Mouse (Mus musculus) kidney, embryonic 16.5 days (tissue): ENCODE measurements around the gene 1110065P20Rik. TPM values are rescaled to one million over a fixed set of nuclear protein-coding genes. Genes with fewer than 3 reads are reported as not detected.

ENCODE experiments used
- ATAC-seq: fragments of 200-750 bp; cut with Nextera tagmentation; 2 replicates; pipeline ENCODE4 v1.8.0; 2017; ENCODE audit warnings: moderate TSS enrichment; ENCODE audit not compliant: low FRiP score, low TSS enrichment
- H3K27ac ChIP-seq: fragments of 300-500 bp; sonication (generic); 2 replicates; pipeline ENCODE4 v1.5.1; 2014; ENCODE audit warnings: low read length
- H3K27me3 ChIP-seq: fragments of 300-500 bp; sonication (generic); 2 replicates; pipeline ENCODE4 v1.6.1; 2014; ENCODE audit warnings: low read length, control low read depth, mixed read lengths; ENCODE audit not compliant: insufficient read depth
- H3K36me3 ChIP-seq: fragments of 300-500 bp; sonication (generic); 2 replicates; pipeline ENCODE4 v1.6.1; 2014; ENCODE audit warnings: low read length, control low read depth, mixed read lengths; ENCODE audit not compliant: insufficient read depth
- H3K4me1 ChIP-seq: fragments of 300-500 bp; sonication (generic); 2 replicates; pipeline ENCODE4 v1.6.1; 2014; ENCODE audit warnings: low read length, control low read depth, mixed read lengths; ENCODE audit not compliant: insufficient read depth
- H3K4me2 ChIP-seq: fragments of 300-500 bp; sonication (generic); replicated peaks from 2 replicates; pipeline ENCODE4 v1.6.1; 2014; ENCODE audit warnings: low read depth, low read length
- H3K4me3 ChIP-seq: fragments of 300-500 bp; sonication (generic); 2 replicates; pipeline ENCODE4 v1.5.1; 2014; ENCODE audit warnings: mild to moderate bottlenecking, low read length
- H3K9ac ChIP-seq: fragments of 300-500 bp; sonication (generic); replicated peaks from 2 replicates; pipeline ENCODE4 v1.6.1; 2014; ENCODE audit warnings: low read length
- H3K9me3 ChIP-seq: fragments of 300-500 bp; sonication (generic); 2 replicates; pipeline ENCODE4 v1.6.1; 2016; ENCODE audit warnings: low read length, control low read depth
- WGBS: fragments of 180-500 bp; shearing (Covaris S2); extraction: QIAGEN DNeasy Blood & Tissue Kit; methylation state at CpG from one replicate; pipeline ENCODE4 v1.1.7; 2014; 5-methylcytosine and 5-hydroxymethylcytosine counted together
- polyA plus RNA-seq: library from polyadenylated mRNA; unstranded; fragments of >200 nt; fragmentation: Nextera tagmentation; extraction: Ambion mirVana; gene quantifications from 2 replicates; pipeline ENCODE4 v1.2.1, GENCODE M21; 2015

1110065P20Rik gene
- polyA plus RNA-seq: 41.6 and 43.8 TPM in 2 replicates

GRCm38 (mm10) chr4:124850933-124851658, at the start of gene 1110065P20Rik:
1110065P20Rik (minus strand) TSS chr4:124851196.
- Histone ChIP-seq H3K27ac (peak within 1 kb of the TSS; percentile 82), H3K36me3 (peaks cover 24% of the 10 kb centered on the region; the same call in 1 of the 2 replicates), H3K4me2 (peak within 1 kb of the TSS; percentile 95), H3K27me3 (no peaks in the 10 kb centered on the region), H3K9me3 (no peaks in the 10 kb centered on the region), H3K9ac (peak within 1 kb of the TSS; percentile 90), H3K4me1 (peaks cover 22% of the 10 kb centered on the region), H3K4me3 (peak within 1 kb of the TSS; percentile 96)
- WGBS: under 1% methylated on average over 59 of the region's 75 CpGs
- ATAC-seq: peak; percentile 73

DNA sequence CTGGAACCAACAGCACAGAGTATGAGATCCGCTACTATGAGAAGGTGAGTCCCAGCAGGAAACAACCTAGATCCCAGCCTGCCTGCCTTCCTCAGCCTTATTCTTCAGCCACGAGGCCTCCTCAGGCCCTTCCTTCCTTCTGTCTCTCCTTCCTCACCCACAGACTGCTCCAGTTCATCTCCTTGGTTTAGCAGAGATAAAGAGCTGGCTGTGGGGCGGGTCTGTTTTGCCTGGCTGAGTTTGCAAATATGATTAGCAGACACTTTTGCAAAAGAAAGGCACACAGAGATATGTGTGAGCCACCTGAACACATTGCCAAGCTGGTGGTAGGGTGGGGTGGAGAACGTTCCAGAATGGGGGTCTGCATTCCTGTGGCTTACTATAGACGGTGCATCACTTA, 48.9 kb upstream of the 1110065P20Rik start:
- Histone ChIP-seq H3K27ac (no peak overlapping the region), H3K9ac (no peak overlapping the region), H3K4me1 (0 out of 2 replicates have a peak, but pooled peaks cover under 1% of the 10 kb centered on the region), H3K9me3 (no peaks in the 10 kb centered on the region), H3K4me2 (no peak overlapping the region), H3K4me3 (no peak overlapping the region), H3K27me3 (peaks cover 40% of the 10 kb centered on the region), H3K36me3 (no peaks in the 10 kb centered on the region)
- WGBS: 65% methylated on average over 5 of the region's 5 CpGs
- ATAC-seq: no peak

DNA sequence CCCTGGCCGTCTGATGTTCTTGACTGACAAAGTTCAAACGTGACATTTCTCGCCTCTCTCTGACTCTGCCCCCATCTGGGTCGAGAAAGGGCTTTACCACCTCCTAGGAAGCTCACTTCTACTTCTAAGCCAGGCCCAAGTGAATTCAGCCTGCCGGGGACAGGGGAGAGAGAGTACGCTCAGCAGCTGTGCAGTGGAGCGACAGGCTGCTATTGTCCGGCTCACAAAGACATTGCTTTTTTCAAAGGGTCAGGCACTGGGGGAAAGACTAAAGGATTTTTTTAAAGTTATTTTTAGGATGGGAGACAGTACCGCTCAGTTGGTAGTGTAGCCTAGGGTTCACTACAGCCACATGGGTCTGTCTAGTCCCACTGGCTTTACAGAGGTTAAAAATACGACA, 47.4 kb upstream of the 1110065P20Rik start:
- Histone ChIP-seq H3K36me3 (no peaks in the 10 kb centered on the region), H3K9ac (no peak overlapping the region), H3K4me2 (no peak overlapping the region), H3K4me3 (no peak overlapping the region), H3K27ac (no peak overlapping the region), H3K4me1 (0 out of 2 replicates have a peak, but pooled peaks cover 6% of the 10 kb centered on the region), H3K9me3 (no peaks in the 10 kb centered on the region), H3K27me3 (peaks cover 55% of the 10 kb centered on the region)
- no peak for ATAC-seq
- WGBS: 54% methylated on average over 10 of the region's 10 CpGs

GRCm38 (mm10) chr4:124894508-124895428, 43.8 kb upstream of the 1110065P20Rik start:
- Histone ChIP-seq H3K4me2 (peak overlapping the region; percentile 67), H3K27me3 (peaks cover 73% of the 10 kb centered on the region), H3K36me3 (no peaks in the 10 kb centered on the region)

DNA sequence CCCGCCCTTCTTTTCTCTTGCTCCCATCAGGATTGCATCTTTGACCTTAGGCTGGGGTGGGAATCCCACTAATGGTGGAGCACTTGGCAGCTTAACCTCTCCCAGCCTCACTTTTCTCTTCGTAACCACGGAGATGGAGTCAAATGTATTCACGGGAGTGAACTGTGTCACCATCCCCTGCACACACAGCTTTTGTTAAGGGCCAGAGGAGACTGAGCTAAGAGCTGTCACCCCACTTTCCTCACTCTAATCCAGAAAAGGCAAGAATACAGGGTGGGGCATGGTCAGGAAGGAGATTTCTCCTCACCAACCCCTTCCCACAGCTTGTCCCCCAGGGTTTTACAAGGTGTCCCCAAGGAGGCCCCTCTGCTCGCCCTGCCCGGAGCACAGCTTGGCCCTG, 42.8 kb upstream of the 1110065P20Rik start:
- H3K27ac ChIP-seq: no peak overlapping the region

More at GRCm38 (mm10) chr4:124894508-124895428, 43.8 kb upstream of the 1110065P20Rik start:
- 1% methylated on average over 81 of the region's 83 CpGs for WGBS
- H3K4me1 ChIP-seq: 0 out of 2 replicates have a peak, but pooled peaks cover 6% of the 10 kb centered on the region
- peak overlapping the region; percentile 49 for H3K4me3 ChIP-seq
- ATAC-seq: peak; percentile 39; the same call in 1 of the 2 replicates
- H3K9me3 ChIP-seq: no peaks in the 10 kb centered on the region
- H3K9ac ChIP-seq: no peak overlapping the region; the same call in 1 of the 2 replicates
- no peak overlapping the region for H3K27ac ChIP-seq

GRCm38 (mm10) chr4:124890831-124891230, 39.8 kb upstream of the 1110065P20Rik start:
- Histone ChIP-seq H3K4me2 (no peak overlapping the region), H3K9me3 (no peaks in the 10 kb centered on the region), H3K36me3 (no peaks in the 10 kb centered on the region), H3K4me3 (no peak overlapping the region), H3K4me1 (0 out of 2 replicates have a peak, but pooled peaks cover 6% of the 10 kb centered on the region), H3K27ac (no peak overlapping the region), H3K9ac (no peak overlapping the region), H3K27me3 (peaks cover 62% of the 10 kb centered on the region)
- no peak for ATAC-seq
- 63% methylated on average over 5 of the region's 5 CpGs for WGBS

More for the DNA sequence above, 42.8 kb upstream of the 1110065P20Rik start:
- H3K9ac ChIP-seq: no peak overlapping the region
- no peak overlapping the region for H3K4me2 ChIP-seq
- H3K36me3 ChIP-seq: no peaks in the 10 kb centered on the region
- no peak overlapping the region for H3K4me3 ChIP-seq
- peaks cover 64% of the 10 kb centered on the region for H3K27me3 ChIP-seq
- 0 out of 2 replicates have a peak, but pooled peaks cover 6% of the 10 kb centered on the region for H3K4me1 ChIP-seq
- H3K9me3 ChIP-seq: no peaks in the 10 kb centered on the region
- no peak for ATAC-seq
- 29% methylated on average over 6 of the region's 6 CpGs for WGBS

DNA sequence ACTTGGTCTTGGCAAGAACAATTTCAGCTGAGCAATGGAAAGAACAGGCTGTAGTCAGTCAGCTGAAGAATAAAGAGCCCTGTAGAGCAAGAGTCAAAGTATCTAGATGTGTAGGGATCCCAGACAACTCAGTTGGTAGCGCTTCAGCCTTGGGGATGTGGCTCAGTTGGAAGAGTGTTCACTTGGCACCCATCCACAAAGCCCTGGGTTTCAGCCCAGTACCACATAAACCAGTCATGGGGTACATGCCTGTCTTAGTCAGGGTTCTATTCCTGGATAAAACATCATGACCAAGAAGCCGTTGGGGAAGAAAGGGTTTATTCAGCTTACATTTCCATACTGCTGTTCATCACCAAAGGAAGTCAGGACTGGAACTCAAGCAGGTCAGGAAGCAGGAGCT, 38.9 kb upstream of the 1110065P20Rik start:
- no peak overlapping the region for H3K27ac ChIP-seq
- no peaks in the 10 kb centered on the region for H3K36me3 ChIP-seq
- no peak overlapping the region for H3K4me3 ChIP-seq
- H3K4me2 ChIP-seq: no peak overlapping the region
- WGBS: 82% methylated on average over 2 of the region's 2 CpGs
- no peak overlapping the region for H3K9ac ChIP-seq
- no peak for ATAC-seq
- no peaks in the 10 kb centered on the region for H3K9me3 ChIP-seq
- H3K27me3 ChIP-seq: peaks cover 60% of the 10 kb centered on the region
- H3K4me1 ChIP-seq: 0 out of 2 replicates have a peak, but pooled peaks cover 6% of the 10 kb centered on the region

- Histone ChIP-seq H3K9ac (no peak overlapping the region), H3K27me3 (peaks cover 57% of the 10 kb centered on the region), H3K4me3 (no peak overlapping the region), H3K9me3 (no peaks in the 10 kb centered on the region), H3K4me2 (no peak overlapping the region), H3K4me1 (no peaks in the 10 kb centered on the region), H3K27ac (no peak overlapping the region), H3K36me3 (no peaks in the 10 kb centered on the region)
- 79% methylated on average over 7 of the region's 7 CpGs for WGBS
- no peak for ATAC-seq
Measured at GRCm38 (mm10) chr4:124888702-124889101, 37.7 kb upstream of the 1110065P20Rik start.

GRCm38 (mm10) chr4:124882151-124882729, 31.2 kb upstream of the 1110065P20Rik start:
- Histone ChIP-seq H3K4me3 (no peak overlapping the region; the same call in 1 of the 2 replicates), H3K9me3 (no peaks in the 10 kb centered on the region), H3K27ac (no peak overlapping the region), H3K4me1 (no peaks in the 10 kb centered on the region), H3K36me3 (no peaks in the 10 kb centered on the region), H3K9ac (no peak overlapping the region), H3K4me2 (peak overlapping the region; percentile 58; the same call in 1 of the 2 replicates), H3K27me3 (peaks cover 73% of the 10 kb centered on the region)
- under 1% methylated on average over 37 of the region's 37 CpGs for WGBS
- peak; percentile 57; the same call in 1 of the 2 replicates for ATAC-seq
